Mouse (Mus musculus): Measurements from ENCODE around the gene Tnfaip8l2.

Gene Tnfaip8l2

GRCm38 (mm10) chr3:95141952-95142616 lies at the start of gene Tnfaip8l2:
Gene Tnfaip8l2 (minus strand): TSS chr3:95142360.
- DNase-seq (ENCODE audit: low spot score in 2 of 2), result peak; percentile 73 to 82

- no peak for DNase-seq (ENCODE audit: low spot score in 2 of 2)
These were observed 44.7 kb upstream of the Tnfaip8l2 start for GRCm38 (mm10) chr3:95186888-95187287.

- DNase-seq (ENCODE audit: low spot score in 2 of 2), result no peak
These were observed 43.9 kb upstream of the Tnfaip8l2 start for GRCm38 (mm10) chr3:95186100-95186499.

GRCm38 (mm10) chr3:95184796-95185577 lies 42.8 kb upstream of the Tnfaip8l2 start:
- DNase-seq (ENCODE audit: low spot score in 2 of 2), result no peak

- no peak for DNase-seq (ENCODE audit: low spot score in 2 of 2)
These were observed 39.7 kb upstream of the Tnfaip8l2 start for GRCm38 (mm10) chr3:95181841-95182240.

- DNase-seq (ENCODE audit: low spot score in 2 of 2), result no peak
These were observed 37.7 kb upstream of the Tnfaip8l2 start for GRCm38 (mm10) chr3:95179890-95180289.

GRCm38 (mm10) chr3:95178948-95179347 lies 36.8 kb upstream of the Tnfaip8l2 start:
- no peak for DNase-seq (ENCODE audit: low spot score in 2 of 2)

- DNase-seq (ENCODE audit: low spot score in 2 of 2), result no peak
These were observed 35.4 kb upstream of the Tnfaip8l2 start for GRCm38 (mm10) chr3:95177583-95177982.

- DNase-seq (ENCODE audit: low spot score in 2 of 2), result no peak
These were observed 34.3 kb upstream of the Tnfaip8l2 start for GRCm38 (mm10) chr3:95176500-95176899.

GRCm38 (mm10) chr3:95174011-95174592 lies 31.9 kb upstream of the Tnfaip8l2 start:
- DNase-seq (ENCODE audit: low spot score in 2 of 2), result peak; percentile 85 to 95

GRCm38 (mm10) chr3:95173256-95173949 lies 31.2 kb upstream of the Tnfaip8l2 start:
- DNase-seq (ENCODE audit: low spot score in 2 of 2), result no peak

- peak in 1 of 2 experiments; percentile 70 for DNase-seq (ENCODE audit: low spot score in 2 of 2)
These were observed 30.5 kb upstream of the Tnfaip8l2 start for GRCm38 (mm10) chr3:95172526-95173255.

GRCm38 (mm10) chr3:95171105-95171504 lies 28.9 kb upstream of the Tnfaip8l2 start:
- DNase-seq (ENCODE audit: low spot score in 2 of 2), result no peak

- DNase-seq (ENCODE audit: low spot score in 2 of 2), result no peak
These were observed 27.8 kb upstream of the Tnfaip8l2 start for GRCm38 (mm10) chr3:95169996-95170395.

GRCm38 (mm10) chr3:95164840-95165239 lies 22.7 kb upstream of the Tnfaip8l2 start:
- DNase-seq (ENCODE audit: low spot score in 2 of 2), result no peak

GRCm38 (mm10) chr3:95164256-95164550 lies 22.0 kb upstream of the Tnfaip8l2 start:
- no peak for DNase-seq (ENCODE audit: low spot score in 2 of 2)

GRCm38 (mm10) chr3:95163419-95164255 lies 21.5 kb upstream of the Tnfaip8l2 start:
- DNase-seq (ENCODE audit: low spot score in 2 of 2), result no peak

GRCm38 (mm10) chr3:95162345-95162628 lies 20.1 kb upstream of the Tnfaip8l2 start:
- no peak for DNase-seq (ENCODE audit: low spot score in 2 of 2)

GRCm38 (mm10) chr3:95161618-95162344 lies 19.6 kb upstream of the Tnfaip8l2 start:
- DNase-seq (ENCODE audit: low spot score in 2 of 2), result no peak

GRCm38 (mm10) chr3:95161041-95161551 lies 18.9 kb upstream of the Tnfaip8l2 start:
- no peak for DNase-seq (ENCODE audit: low spot score in 2 of 2)

All from spleen, postnatal 4 days (tissue).